Mouse (Mus musculus): ENCODE data around the gene Ccdc172. TPM values are rescaled to one million over a fixed set of nuclear protein-coding genes. Genes with fewer than 3 reads are reported as not detected.

Ccdc172 gene
- polyA plus RNA-seq (2012; rRNA removed), result not detected in 2 replicates

DNA sequence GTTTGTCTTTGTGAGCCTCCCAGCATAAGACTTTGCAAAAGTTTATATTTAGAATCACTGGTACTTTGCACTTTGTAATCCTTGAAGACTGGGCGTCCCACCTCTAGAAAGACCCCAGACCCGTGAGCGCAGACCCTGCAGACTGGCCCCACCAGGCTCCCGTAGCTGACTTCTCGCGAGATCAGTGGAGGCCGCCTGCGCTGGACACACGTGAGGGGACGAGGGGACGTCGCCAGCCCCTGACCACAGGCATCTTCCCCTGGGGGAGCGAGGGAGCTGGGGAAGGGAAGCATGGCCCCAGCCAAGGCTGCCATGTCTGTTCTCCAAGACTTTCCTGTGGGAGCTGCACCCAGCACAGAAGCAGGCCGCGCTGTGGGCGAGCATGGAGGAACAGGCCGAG lies at the start of gene Ccdc172:
TSS of gene Ccdc172 (plus strand) at position 176 of the 400 bp plus-strand sequence.
- DNase-seq (ENCODE audit: low read depth), result no peak

DNA sequence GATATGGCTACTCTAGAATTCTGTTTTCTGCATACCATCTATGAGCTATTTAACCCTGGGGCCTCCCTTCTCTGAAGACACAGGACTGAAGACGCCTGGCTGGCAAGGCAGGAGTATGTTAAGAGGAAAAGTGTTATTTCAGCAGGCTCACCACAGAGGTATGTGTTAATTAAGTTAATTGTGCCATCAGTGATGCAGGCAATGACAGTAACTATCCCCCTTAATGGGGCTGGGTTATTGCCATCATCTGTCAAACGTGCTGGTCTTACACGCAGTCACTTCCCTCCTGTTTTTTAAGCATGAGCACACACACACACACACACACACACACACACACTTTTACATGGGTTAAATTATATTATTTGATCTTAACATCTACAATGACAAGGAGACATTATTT lies 48.0 kb upstream of the Ccdc172 start:
- DNase-seq (ENCODE audit: low read depth), result no peak

DNA sequence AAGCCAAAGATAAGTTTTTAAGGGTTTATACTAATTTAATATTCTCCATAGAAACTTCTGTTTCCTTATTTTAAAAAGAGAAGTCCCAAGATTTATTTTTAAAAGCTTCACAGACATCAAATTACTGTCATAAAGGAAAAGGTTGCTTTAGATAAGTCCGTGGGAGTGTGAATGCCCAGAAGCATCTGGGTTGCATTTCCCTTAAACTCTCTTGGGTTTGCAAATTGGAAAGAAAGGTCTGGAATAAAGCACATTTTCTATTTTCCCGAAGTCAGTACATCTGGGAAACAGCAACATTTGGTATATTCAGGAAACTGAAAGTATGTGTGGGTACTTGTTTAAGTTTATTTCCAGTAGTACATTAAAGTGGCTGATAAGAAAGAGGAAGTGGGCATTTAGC lies 43.5 kb upstream of the Ccdc172 start:
- DNase-seq (ENCODE audit: low read depth), result no peak

DNA sequence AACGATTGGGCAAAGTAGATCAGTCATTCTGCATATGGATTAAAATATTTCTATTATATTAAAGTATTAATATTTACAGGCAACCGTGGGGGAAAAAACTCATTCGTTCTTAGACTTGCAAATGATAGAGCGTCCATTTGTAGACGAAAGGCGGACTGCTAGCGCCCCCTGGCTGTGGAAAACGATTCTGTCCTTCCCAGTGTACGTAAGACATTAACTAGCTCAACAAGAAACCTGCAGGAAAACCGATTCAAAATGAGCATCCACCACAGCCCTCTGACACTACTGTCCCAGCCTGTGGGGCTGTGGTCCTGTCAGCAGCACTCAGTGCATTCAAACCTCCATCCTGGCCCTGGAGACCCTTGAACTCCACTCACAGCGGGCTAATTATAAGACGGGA lies 42.4 kb upstream of the Ccdc172 start:
- DNase-seq (ENCODE audit: low read depth), result no peak

DNA sequence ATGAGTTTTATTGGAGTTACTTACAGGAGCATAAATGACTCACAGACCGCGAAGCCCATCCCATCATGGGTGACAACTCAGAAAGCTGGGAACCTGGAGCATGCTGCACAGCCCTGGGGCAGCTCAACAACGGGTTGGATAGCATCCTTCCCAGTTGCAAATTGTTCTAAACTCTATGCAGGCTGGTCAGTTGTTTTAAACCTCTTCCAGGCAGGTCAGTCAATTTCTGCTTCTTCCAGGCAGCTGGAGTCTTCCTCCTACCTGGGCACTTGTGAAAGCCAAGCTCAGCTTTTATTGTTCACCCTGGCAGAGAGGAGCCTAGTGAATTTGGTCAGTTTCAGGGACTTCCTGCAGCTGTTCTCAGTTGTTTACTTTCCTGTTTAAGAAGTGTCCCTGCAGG lies 37.5 kb upstream of the Ccdc172 start:
- DNase-seq (ENCODE audit: low read depth), result no peak

DNA sequence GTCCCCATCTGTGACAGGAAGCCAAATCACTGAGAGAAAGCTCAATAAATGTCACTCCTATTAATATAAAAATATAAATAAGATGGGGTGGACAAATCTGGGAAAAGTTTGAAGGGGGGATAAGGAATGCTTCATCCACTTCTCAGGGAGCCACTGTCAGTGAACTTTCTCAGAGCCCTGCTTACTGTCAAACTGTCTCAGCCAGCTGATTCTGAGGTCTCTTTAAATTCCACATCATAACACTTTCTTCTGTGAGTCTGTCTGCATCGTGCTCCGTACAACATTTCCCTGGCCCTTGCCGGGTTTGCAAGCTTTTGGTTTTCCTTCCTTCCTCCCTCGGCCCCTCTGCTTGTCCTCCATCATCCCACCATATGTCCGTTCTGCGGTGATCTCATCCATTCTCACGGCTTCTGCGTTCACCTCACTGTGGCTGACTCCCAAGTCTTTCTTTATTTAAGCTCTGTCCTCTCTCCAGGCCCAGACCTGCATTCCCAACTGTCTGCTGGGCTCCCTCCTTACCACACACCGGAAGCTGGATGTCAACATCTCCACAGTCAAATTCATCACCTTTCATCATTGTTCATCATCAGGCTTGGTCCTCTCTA lies 29.3 kb upstream of the Ccdc172 start:
- DNase-seq (ENCODE audit: low read depth), result no peak

DNA sequence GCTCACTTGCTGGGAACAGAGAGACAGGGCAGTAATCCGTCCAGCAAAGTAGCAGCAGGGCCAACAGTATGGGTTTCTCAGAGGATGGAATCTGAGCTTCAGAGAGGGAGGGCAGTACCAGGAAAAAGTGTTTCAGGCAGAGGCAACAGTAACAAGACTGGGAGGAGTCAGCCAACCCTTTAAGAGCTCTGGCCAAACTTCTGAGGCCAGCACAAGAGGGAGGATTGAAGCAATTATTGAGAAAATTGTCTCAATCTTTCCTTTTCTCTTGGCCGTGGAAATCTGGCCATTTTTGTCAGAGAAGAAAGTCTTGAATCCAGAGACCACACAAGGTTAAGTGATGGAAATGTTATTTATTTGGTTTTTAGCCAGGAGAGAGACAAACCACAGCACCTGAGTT lies 25.1 kb upstream of the Ccdc172 start:
- no peak for DNase-seq (ENCODE audit: low read depth)

DNA sequence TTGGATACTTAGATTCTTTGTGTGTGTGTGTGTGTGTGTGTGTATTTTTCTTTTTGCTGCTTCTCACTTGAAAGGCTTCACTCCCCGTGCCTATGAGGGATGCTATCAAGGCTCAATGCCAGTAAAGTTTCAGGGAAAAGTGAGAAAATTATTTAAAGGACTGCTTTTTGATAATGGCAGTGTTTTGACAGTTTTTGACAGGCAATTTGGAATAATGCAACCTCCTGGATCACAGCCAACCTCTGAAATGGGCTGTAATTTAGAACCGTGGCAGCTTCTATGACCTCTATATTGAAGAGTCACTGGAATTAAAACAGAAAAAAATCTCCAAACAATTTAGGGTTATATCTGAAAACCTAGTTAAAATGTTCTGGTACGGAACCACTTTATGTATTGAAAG lies 14.7 kb upstream of the Ccdc172 start:
- DNase-seq (ENCODE audit: low read depth), result no peak

DNA sequence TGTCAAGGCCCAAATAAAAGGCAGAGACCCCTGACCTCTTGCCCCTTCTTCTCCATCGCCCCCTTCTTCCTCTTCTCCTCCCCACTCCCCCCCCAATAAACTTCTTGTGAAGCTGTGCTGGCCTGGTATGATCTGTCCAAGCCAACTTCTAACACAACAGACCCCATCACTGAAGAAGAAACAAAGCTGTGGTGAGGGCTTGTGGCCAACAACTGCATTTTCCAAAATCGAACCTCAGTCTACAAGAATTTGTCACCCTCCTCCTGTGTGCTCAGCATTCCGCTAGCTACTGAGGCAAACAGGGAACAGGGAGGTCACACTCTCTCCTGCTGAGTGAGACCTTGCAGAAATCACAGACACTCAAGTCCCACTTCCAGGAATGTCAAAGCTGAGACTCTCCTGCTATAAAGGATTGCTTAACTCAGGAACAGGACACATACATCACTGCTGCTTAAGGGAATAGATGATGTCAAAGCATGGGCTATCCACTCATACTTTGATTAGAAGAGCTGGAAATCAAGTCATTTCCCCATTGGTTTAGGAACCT lies 12.3 kb upstream of the Ccdc172 start:
- DNase-seq (ENCODE audit: low read depth), result no peak

DNA sequence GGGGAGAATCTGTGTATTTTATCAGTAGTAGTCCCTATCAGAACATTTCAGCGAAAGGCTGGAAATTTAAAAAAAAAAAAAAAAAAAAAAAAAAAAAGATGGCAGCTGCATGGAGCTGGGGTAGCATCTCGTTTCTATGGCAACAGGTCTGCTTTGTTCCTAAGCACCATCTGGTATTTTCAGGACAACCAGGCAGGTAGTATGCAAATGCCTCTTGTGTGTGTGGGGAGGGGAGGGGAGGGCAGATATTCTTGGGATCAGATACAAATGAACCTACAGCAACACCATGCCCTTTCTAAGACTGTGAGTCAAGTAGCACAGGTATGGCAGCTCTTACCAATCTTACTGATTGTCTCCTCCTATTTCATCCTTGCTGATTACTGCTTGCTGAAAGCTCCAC lies 11.7 kb upstream of the Ccdc172 start:
- no peak for DNase-seq (ENCODE audit: low read depth)

DNA sequence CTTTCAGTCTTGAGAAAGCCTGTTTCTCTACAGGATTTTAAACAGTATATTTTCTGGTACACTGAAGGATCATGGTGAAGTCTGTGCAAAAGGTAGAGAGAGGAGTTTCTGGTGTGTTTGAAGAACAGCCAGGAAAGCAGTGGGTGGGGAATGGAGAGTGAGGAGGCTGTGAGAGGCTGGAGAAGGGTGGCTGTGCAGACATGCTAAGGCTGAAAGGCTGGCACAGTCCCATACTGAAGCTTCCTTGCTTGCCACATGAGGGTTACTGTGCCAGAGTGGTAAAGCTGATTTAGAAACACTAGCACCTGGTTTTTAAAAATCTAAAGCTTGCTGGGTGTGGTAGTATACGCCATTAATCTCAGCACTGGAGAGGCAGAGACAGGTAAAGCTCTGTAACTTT lies 9.9 kb downstream of the Ccdc172 start:
- peak; percentile 69 for DNase-seq (ENCODE audit: low read depth)

DNA sequence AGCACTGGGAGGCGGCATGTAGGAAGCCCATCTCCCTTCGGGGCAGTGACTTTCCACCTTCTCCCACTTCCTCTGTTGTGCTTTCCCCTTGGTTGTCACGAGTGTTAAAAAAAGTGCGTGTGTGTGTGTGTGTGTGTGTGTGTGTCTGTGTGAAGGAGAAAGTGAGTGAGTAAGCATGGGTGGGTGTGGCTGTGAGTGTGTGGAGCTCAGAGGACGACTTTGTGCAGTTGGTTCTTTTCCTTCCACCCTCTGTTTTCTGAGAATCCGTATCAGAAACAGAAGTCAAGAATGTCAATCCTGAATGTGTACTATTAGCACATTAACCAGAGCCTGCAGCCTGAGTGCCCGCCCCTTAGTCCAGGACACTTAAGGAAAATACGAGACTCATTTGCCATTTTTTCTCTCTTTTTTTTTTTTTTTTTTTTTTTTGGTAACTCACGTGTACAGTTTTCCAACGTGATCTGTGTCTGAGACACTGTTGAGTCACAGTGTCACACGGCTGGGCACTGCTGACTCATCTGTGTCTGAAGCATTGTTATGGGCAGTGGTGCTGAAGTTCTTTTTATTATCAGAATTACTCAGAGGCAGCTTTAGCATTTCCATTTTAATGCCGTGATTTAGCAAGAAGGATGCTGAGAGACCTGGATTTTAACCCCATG lies 12.1 kb downstream of the Ccdc172 start:
- DNase-seq (ENCODE audit: low read depth), result no peak

DNA sequence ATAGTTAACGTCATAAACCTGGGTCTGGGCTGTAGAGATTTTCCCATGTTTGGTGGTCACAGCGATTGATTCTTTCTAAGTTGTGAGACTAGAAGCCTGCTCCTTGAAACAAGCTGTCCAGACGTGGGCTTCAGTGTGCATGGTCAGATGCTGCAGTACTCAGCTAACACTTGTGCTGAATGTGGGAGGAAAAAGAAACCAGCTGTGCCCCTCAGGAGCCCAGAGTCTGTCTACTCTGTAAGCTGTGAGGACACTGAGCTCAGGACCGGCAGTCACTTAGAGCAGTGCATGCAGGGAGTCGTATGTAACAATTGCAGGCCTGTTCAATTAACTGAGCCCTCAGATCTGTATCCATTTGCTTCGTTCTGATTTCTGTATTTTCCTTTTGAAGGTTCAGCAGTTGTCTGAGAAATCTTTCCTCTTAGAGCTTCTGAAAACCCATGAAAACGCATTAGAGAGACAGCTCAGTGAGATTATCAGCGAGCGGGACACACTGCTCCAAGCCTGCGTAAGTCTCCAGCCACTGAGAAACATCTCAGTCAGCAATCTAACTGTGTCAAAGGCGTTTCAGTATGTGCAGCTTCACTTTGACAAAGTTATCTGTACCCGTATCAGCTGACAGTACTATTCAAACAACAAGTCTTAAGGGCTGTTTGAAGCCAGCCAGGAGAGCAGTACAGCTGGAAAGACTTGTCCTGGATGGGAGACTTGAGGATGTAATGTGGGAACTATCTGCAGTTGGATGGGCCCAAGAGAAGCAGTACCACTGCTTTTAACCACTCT lies 13.9 kb downstream of the Ccdc172 start:
- DNase-seq (ENCODE audit: low read depth), result no peak

DNA sequence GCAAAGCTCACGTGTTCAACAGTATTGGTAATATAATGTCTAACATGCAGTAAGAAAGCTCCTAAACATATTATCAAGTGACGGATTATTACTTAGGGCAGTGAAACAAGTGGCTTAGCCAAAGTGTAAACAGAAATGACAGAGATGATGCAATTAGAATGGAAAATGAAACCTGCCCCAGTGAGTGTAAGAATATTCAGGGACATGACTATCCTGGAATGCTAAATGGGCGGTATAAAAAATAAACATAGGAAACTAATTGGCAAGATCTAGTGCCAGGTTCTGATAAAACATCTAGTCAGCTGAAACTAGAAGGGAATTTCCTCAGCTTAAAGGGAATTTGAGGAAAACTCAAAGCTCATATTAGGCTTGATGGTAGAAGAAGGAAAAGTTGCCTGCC lies 21.3 kb downstream of the Ccdc172 start:
- DNase-seq (ENCODE audit: low read depth), result no peak

DNA sequence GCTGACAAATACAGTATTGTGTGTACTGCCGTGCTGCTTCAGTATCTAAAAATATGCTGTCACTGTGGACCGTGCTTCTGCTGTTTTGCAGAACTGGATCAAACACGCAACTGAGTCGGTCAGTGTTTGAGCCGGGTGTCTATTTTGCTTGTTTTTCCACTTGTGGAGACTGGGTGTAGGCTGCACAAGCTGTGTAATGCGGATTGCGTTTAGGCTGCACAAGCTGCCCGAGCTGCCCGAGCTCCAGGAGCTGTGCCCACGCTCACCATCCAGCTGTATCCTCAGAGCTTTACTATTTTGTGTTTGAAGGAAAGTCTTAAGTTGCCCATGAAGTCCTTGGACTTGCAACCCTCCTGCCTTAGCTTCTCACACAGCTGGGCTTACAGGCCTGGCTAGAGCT lies 24.9 kb downstream of the Ccdc172 start:
- DNase-seq (ENCODE audit: low read depth), result no peak

DNA sequence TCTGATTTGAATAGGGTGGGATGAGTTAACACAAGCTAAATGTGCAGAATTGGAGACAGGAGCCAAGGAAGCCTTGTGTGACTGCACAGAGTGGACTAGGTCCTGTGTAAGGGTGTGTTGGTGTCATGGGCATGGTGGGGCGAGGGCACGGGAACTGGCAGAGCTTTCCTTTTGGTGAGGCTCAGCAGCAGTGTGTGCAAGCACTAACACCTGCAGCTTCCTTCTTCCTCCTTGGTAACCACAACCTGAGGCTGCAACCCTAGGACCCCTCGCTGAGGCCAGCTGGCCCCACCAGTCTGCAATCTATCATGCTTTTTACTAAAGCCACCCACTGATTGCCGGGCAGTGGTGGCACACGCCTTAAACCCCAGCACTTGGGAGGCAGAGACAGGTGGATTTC lies 28.6 kb downstream of the Ccdc172 start:
- no peak for DNase-seq (ENCODE audit: low read depth)

DNA sequence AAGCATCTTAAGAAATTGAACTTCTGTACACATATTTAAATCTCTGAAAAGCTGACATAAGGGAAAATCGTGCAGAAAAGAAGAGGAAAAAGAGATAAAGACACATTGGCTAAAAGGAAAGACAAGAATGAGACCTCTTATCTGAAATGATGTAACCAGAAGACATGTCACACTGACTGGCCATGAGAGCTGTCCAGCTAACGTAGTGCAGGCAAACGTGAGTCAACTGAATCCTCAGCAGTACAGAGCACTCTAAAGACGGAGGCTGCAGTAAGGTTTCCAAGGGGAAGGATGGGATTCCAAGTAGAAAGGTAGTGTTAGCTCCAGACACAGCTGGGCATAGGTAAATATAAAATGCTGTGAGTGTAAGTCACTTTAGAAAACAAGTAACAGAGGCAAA lies 36.6 kb downstream of the Ccdc172 start:
- DNase-seq (ENCODE audit: low read depth), result no peak

DNA sequence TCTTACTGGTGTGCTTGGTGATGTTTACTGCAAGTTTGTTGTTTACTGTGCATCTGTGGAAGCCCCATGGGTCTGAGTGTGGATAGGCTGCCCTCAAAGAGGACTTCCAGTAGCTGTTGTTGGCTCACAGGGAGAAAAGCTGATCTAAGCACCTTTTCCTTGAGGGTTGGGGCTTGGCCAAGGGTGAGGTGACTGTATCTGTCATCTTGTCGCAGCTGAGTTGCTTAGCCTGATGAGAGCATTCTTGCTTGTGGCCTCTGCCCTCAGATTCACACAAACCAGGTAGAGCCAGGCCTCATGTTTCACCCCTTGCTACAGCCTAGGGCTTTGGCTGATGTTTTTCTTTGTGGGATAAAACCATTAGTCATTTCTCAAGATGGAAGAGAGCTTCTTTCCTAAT lies 38.7 kb downstream of the Ccdc172 start:
- DNase-seq (ENCODE audit: low read depth), result no peak

DNA sequence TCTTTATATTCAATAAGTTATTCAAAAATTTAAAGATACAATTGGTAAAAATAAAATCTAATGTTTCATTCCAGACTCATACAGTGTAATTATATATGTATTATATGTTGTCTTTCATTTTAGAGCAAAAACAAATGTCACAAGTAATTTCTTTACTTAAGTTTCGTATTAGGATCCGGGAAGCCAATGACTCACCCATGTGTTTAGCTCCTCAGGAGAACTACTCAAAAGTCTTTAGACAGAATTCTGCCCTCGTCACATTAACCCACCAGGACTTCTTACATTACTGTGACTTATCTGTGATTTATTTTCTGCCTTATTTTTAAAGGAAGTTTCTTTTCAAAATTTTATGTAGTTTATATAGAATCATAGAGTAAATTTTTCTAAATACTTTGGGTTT lies 39.1 kb downstream of the Ccdc172 start:
- DNase-seq (ENCODE audit: low read depth), result no peak

DNA sequence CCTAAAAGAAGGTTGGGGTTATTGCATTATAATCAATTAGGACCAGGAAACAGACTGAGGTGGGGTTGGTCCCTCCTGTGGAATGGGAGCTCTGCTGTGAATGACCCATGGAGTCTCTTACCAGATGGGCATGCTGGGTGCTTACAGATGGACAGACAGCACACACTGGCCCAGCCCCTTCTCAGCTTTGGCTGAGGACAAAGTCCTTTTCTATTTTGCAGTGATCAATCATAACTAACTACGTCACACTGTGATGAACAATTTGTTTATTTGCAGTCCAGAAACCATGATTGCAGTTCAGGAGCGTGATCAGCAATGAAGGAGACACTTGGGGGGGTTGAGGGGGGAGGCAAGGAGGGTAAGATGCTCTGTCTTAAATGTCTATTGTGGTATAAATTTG lies 43.2 kb downstream of the Ccdc172 start:
- no peak for DNase-seq (ENCODE audit: low read depth)

DNA sequence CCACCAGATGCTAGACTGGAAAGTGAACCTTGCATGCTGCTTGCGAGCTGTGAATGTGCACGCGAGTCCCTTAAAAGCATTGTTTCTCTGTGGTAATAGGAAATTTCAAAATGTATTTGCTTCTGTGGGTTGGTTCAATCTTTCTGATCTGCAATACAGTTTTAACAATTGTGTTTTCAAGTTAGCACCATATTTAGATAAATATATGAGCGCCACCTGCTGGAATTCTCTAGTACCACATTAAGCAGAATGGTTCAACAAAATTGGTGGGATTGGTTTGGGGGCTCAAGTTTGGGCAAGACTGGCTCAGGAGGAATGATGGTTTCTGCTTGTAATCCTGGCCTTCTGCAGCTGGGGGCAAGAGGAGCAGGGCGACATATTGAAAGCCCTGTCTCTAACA lies 46.6 kb downstream of the Ccdc172 start:
- no peak for DNase-seq (ENCODE audit: low read depth)

DNA sequence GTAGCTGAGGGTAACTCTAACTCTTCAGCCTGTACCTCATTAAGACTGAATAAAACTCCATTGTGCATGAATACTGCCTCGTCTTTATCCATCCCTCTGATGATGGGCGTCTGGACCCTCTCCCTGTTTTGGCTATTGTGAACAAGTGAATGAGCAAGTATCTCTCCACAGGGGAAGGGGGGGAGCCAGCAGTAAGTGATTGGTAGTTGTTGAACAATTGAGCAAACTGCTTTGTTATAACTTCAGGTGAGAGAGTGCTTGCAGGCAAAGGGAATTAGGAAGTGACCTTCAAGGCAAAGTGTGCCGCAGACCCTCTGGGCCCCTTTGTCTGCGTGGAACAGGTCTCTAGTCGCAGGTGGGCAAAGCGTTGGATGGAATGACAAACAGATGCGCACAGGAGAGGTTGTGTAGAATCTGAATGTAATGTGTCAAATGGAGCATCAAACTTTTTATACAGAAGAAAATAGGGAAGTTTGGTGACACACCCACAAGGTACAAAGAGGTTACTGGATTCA lies 50.6 kb downstream of the Ccdc172 start:
- no peak for DNase-seq (ENCODE audit: low read depth)

DNA sequence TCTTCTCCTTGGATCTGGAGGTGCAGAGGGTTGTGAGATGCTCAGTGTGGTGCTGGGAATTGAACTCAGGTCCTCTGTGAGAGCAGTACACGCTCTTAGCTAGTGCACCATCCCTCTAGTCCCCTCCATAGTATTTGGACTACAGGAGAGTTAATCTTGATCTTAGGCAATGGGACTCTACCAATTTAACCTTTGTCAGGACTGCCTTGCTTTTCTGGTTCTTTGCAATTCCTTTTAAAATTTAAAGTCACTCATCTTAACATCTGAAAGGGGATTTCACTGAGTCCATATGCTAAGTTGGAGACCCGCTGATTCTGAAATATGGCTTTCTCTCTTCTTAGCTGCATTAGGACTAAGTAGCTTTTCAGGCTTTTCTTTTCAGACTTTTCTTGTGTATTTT lies 59.8 kb downstream of the Ccdc172 start:
- no peak for DNase-seq (ENCODE audit: low read depth)

All from gonadal fat pad, adult 2 months (tissue).